Mouse (Mus musculus): ENCODE measurements around the gene Tmem168. TPM values are rescaled to one million over a fixed set of nuclear protein-coding genes. Genes with fewer than 3 reads are reported as not detected.

Gene Tmem168
- polyA plus RNA-seq, 1 experiment from 2014 or later = 45.7 TPM

- Histone ChIP-seq H3K27me3 (no peaks in the 10 kb centered on the region), H3K4me1 (replicated peaks) (no peaks in the 10 kb centered on the region), H3K4me3 (replicated peaks) (no peak overlapping the region), H3K4me2 (no peak overlapping the region), H3K9me3 (no peaks in the 10 kb centered on the region), H3K36me3 (no peaks in the 10 kb centered on the region), H3K27ac (no peak overlapping the region), H3K9ac (replicated peaks) (no peak overlapping the region)
- WGBS = 78% methylated on average over 3 of the region's 3 CpGs
- peak; percentile 56; the same call in 1 of the 2 replicates for ATAC-seq (ENCODE audit: insufficient number of reproducible peaks, insufficient read depth, low FRiP score, low TSS enrichment, low read depth)
Observed at GRCm38 (mm10) chr6:13613671-13614070, 5.8 kb upstream of the Tmem168 start.

GRCm38 (mm10) chr6:13610869-13611268 is 3.0 kb upstream of the Tmem168 start:
- no peak overlapping the region for H3K9ac ChIP-seq (replicated peaks)
- H3K27me3 ChIP-seq = no peaks in the 10 kb centered on the region
- no peaks in the 10 kb centered on the region for H3K9me3 ChIP-seq
- H3K4me2 ChIP-seq = no peak overlapping the region
- ATAC-seq (ENCODE audit: insufficient number of reproducible peaks, insufficient read depth, low FRiP score, low TSS enrichment, low read depth) = no peak
- H3K4me1 ChIP-seq (replicated peaks) = peaks cover 14% of the 10 kb centered on the region
- no peak overlapping the region for H3K4me3 ChIP-seq (replicated peaks)
- H3K27ac ChIP-seq = no peak overlapping the region
- H3K36me3 ChIP-seq = no peaks in the 10 kb centered on the region
- WGBS = 97% methylated on average over 2 of the region's 2 CpGs

GRCm38 (mm10) chr6:13609353-13610140 is 1.6 kb upstream of the Tmem168 start:
- no peaks in the 10 kb centered on the region for H3K27me3 ChIP-seq
- H3K9me3 ChIP-seq = no peaks in the 10 kb centered on the region
- H3K9ac ChIP-seq (replicated peaks) = no peak overlapping the region
- no peak overlapping the region for H3K27ac ChIP-seq
- peaks cover 14% of the 10 kb centered on the region for H3K4me1 ChIP-seq (replicated peaks)
- no peak for ATAC-seq (ENCODE audit: insufficient number of reproducible peaks, insufficient read depth, low FRiP score, low TSS enrichment, low read depth)
- H3K36me3 ChIP-seq = no peaks in the 10 kb centered on the region
- WGBS = 88% methylated on average over 5 of the region's 5 CpGs
- no peak overlapping the region for H3K4me2 ChIP-seq
- no peak overlapping the region for H3K4me3 ChIP-seq (replicated peaks)

- Histone ChIP-seq H3K27ac (peak overlapping the region; percentile 98), H3K4me2 (peak overlapping the region; percentile 67), H3K4me1 (replicated peaks) (peaks cover 14% of the 10 kb centered on the region), H3K36me3 (peaks cover 15% of the 10 kb centered on the region; the same call in 1 of the 2 replicates), H3K4me3 (replicated peaks) (peak overlapping the region; percentile 71), H3K27me3 (no peaks in the 10 kb centered on the region), H3K9me3 (no peaks in the 10 kb centered on the region), H3K9ac (replicated peaks) (peak overlapping the region; percentile 85)
- ATAC-seq (ENCODE audit: insufficient number of reproducible peaks, insufficient read depth, low FRiP score, low TSS enrichment, low read depth) = peak; percentile 44; the same call in 1 of the 2 replicates
- WGBS = 21% methylated on average over 15 of the region's 15 CpGs
Observed at GRCm38 (mm10) chr6:13606921-13607620, 829 bp downstream of the Tmem168 start.

GRCm38 (mm10) chr6:13606394-13606793 is 1.5 kb downstream of the Tmem168 start:
- H3K4me1 ChIP-seq (replicated peaks) = peaks cover 14% of the 10 kb centered on the region
- no peak for ATAC-seq (ENCODE audit: insufficient number of reproducible peaks, insufficient read depth, low FRiP score, low TSS enrichment, low read depth)
- H3K27me3 ChIP-seq = no peaks in the 10 kb centered on the region
- H3K4me2 ChIP-seq = peak overlapping the region; percentile 67
- H3K27ac ChIP-seq = no peak overlapping the region
- 86% methylated on average over 4 of the region's 4 CpGs for WGBS
- H3K9ac ChIP-seq (replicated peaks) = no peak overlapping the region
- peaks cover 21% of the 10 kb centered on the region; the same call in 1 of the 2 replicates for H3K36me3 ChIP-seq
- peak overlapping the region; percentile 71 for H3K4me3 ChIP-seq (replicated peaks)
- H3K9me3 ChIP-seq = no peaks in the 10 kb centered on the region

- WGBS = 96% methylated on average over 6 of the region's 6 CpGs
- Histone ChIP-seq H3K4me1 (replicated peaks) (peaks cover 9% of the 10 kb centered on the region), H3K27ac (no peak overlapping the region), H3K9ac (replicated peaks) (no peak overlapping the region), H3K36me3 (peaks cover 23% of the 10 kb centered on the region; the same call in 1 of the 2 replicates), H3K4me3 (replicated peaks) (no peak overlapping the region), H3K9me3 (no peaks in the 10 kb centered on the region), H3K4me2 (no peak overlapping the region), H3K27me3 (no peaks in the 10 kb centered on the region)
- ATAC-seq (ENCODE audit: insufficient number of reproducible peaks, insufficient read depth, low FRiP score, low TSS enrichment, low read depth) = no peak
Observed at GRCm38 (mm10) chr6:13603134-13603533, 4.8 kb downstream of the Tmem168 start.

GRCm38 (mm10) chr6:13601587-13601986 is 6.3 kb downstream of the Tmem168 start:
- Histone ChIP-seq H3K9me3 (no peaks in the 10 kb centered on the region), H3K4me1 (replicated peaks) (peaks cover 5% of the 10 kb centered on the region), H3K9ac (replicated peaks) (no peak overlapping the region), H3K4me3 (replicated peaks) (no peak overlapping the region), H3K27ac (no peak overlapping the region), H3K4me2 (no peak overlapping the region), H3K36me3 (peaks cover 23% of the 10 kb centered on the region; the same call in 1 of the 2 replicates), H3K27me3 (no peaks in the 10 kb centered on the region)
- ATAC-seq (ENCODE audit: insufficient number of reproducible peaks, insufficient read depth, low FRiP score, low TSS enrichment, low read depth) = no peak
- 87% methylated on average over 6 of the region's 6 CpGs for WGBS

GRCm38 (mm10) chr6:13598239-13598923 is 9.5 kb downstream of the Tmem168 start:
- H3K36me3 ChIP-seq = peaks cover 32% of the 10 kb centered on the region
- H3K9me3 ChIP-seq = no peaks in the 10 kb centered on the region
- H3K27ac ChIP-seq = no peak overlapping the region
- H3K4me1 ChIP-seq (replicated peaks) = no peaks in the 10 kb centered on the region; the same call in 1 of the 2 replicates
- ATAC-seq (ENCODE audit: insufficient number of reproducible peaks, insufficient read depth, low FRiP score, low TSS enrichment, low read depth) = no peak
- H3K4me2 ChIP-seq = no peak overlapping the region
- 85% methylated on average over 7 of the region's 7 CpGs for WGBS
- no peak overlapping the region for H3K9ac ChIP-seq (replicated peaks)
- H3K27me3 ChIP-seq = no peaks in the 10 kb centered on the region
- H3K4me3 ChIP-seq (replicated peaks) = no peak overlapping the region

- Histone ChIP-seq H3K4me3 (replicated peaks) (no peak overlapping the region), H3K36me3 (peaks cover 51% of the 10 kb centered on the region), H3K9me3 (no peaks in the 10 kb centered on the region), H3K27ac (no peak overlapping the region), H3K4me1 (replicated peaks) (0 out of 2 replicates have a peak, but pooled peaks cover 4% of the 10 kb centered on the region), H3K27me3 (no peaks in the 10 kb centered on the region), H3K9ac (replicated peaks) (no peak overlapping the region), H3K4me2 (no peak overlapping the region)
- 26% methylated on average over 4 of the region's 4 CpGs for WGBS
- no peak for ATAC-seq (ENCODE audit: insufficient number of reproducible peaks, insufficient read depth, low FRiP score, low TSS enrichment, low read depth)
Observed at GRCm38 (mm10) chr6:13592729-13593345, 15.1 kb downstream of the Tmem168 start.

GRCm38 (mm10) chr6:13586560-13586959 is 21.3 kb downstream of the Tmem168 start:
- H3K36me3 ChIP-seq = peaks cover 42% of the 10 kb centered on the region
- no peak overlapping the region for H3K4me2 ChIP-seq
- H3K4me1 ChIP-seq (replicated peaks) = peaks cover 9% of the 10 kb centered on the region
- H3K9me3 ChIP-seq = no peaks in the 10 kb centered on the region
- H3K27me3 ChIP-seq = no peaks in the 10 kb centered on the region
- ATAC-seq (ENCODE audit: insufficient number of reproducible peaks, insufficient read depth, low FRiP score, low TSS enrichment, low read depth) = no peak
- H3K4me3 ChIP-seq (replicated peaks) = no peak overlapping the region
- no peak overlapping the region for H3K9ac ChIP-seq (replicated peaks)
- H3K27ac ChIP-seq = 0 out of 2 replicates have a peak overlapping the region, but pooled peaks have one; percentile 17
- WGBS = 13% methylated on average over 2 of the region's 2 CpGs
